In the genomic region with DNA sequence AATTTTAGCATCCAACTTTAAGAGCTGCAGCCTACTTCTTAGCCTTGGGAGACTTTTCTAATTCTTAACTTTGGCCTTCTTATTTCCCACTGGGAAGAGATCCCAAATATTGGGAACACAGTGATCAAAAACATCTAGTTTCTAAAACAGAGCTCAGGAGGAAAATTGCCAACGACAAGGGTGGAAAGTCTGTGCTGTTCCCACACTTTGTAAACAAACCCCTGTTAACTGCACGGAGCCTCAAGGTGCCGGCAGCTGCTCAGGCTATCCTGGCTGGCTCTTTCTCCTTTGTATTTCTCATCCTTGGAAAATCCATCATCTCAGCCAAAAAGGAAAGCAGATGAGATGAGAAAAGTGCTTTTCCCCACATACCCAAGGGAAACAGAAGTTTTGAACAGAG, we compare ENCODE assay signal across 9 mouse cellular contexts.
DNase-seq lines count a peak whose midpoint lies in the region; ATAC-seq and TF ChIP-seq lines count a peak whose summit lies in the region.
"Had no signal": no experiment of that assay in that cellular context is flagged by ENCODE, and none has a peak within 500 bp of the region (broad histone marks: within the 10 kb centered on the region; RNA-seq: fewer than 3 reads in every experiment).

No protein-coding gene starts in this region.

- no peak for TF ChIP-seq CTCF in brain, embryonic 14.5 days (IDR thresholded peaks at IDR 0.05; ENCODE audit: borderline replicate concordance, extremely low read depth, insufficient read depth, insufficient read length)
- no peak for TF ChIP-seq CTCF in lung, postnatal 0 days (IDR thresholded peaks at IDR 0.05)

- TF ChIP-seq POLR2A in limb, embryonic 14.5 days (IDR thresholded peaks at IDR 0.05; ENCODE audit: borderline replicate concordance, extremely low read depth, insufficient read depth, insufficient read length), result no peak
- TF ChIP-seq POLR2A in brain, embryonic 14.5 days (IDR thresholded peaks at IDR 0.05; ENCODE audit: borderline replicate concordance, extremely low read depth, insufficient read depth, insufficient read length, poor library complexity, severe bottlenecking), result no peak

- no peaks in the 10 kb centered on the region for H3K36me3 ChIP-seq in limb, embryonic 14.5 days (ENCODE audit: control insufficient read depth, insufficient read depth, low read length)
- H3K36me3 ChIP-seq in limb, embryonic 10.5 days, result no peaks in the 10 kb centered on the region
- no peaks in the 10 kb centered on the region for H3K36me3 ChIP-seq in lung, postnatal 0 days (ENCODE audit: insufficient read depth, low read length)

- no peak overlapping the region for H3K4me3 ChIP-seq in limb, embryonic 14.5 days (replicated peaks; ENCODE audit: low read length)
- H3K4me3 ChIP-seq in limb, embryonic 10.5 days, result no peak overlapping the region
- H3K4me3 ChIP-seq in lung, postnatal 0 days (ENCODE audit: low read depth, low read length), result no peak overlapping the region
- H3K4me3 ChIP-seq: forebrain, embryonic 13.5 days; myocyte had no signal

- H3K9ac ChIP-seq in limb, embryonic 14.5 days (ENCODE audit: low read depth, low read length, severe bottlenecking), result no peak overlapping the region
- no peak overlapping the region for H3K9ac ChIP-seq in lung, postnatal 0 days (replicated peaks; ENCODE audit: low read depth)
- H3K9ac ChIP-seq: forebrain, embryonic 13.5 days had no signal

- H3K4me2 ChIP-seq in limb, embryonic 14.5 days (replicated peaks; ENCODE audit: low read depth, low read length, severe bottlenecking), result no peak overlapping the region
- no peak overlapping the region for H3K4me2 ChIP-seq in lung, postnatal 0 days (replicated peaks; ENCODE audit: low read depth, low read length)
- H3K4me2 ChIP-seq: forebrain, embryonic 13.5 days had no signal

- no peaks in the 10 kb centered on the region for H3K27me3 ChIP-seq in limb, embryonic 14.5 days (ENCODE audit: control insufficient read depth, insufficient read depth, low read length)
- no peaks in the 10 kb centered on the region for H3K27me3 ChIP-seq in limb, embryonic 10.5 days (ENCODE audit: low read depth, poor library complexity, severe bottlenecking)
- no peaks in the 10 kb centered on the region for H3K27me3 ChIP-seq in lung, postnatal 0 days (replicated peaks; ENCODE audit: insufficient read depth, low read length)
- H3K27me3 ChIP-seq: forebrain, embryonic 13.5 days had no signal

- H3K4me1 ChIP-seq in limb, embryonic 14.5 days (ENCODE audit: control insufficient read depth, insufficient read depth, low read length), result 0 out of 2 replicates have a peak, but pooled peaks cover 2% of the 10 kb centered on the region
- H3K4me1 ChIP-seq in limb, embryonic 10.5 days, result no peaks in the 10 kb centered on the region
- no peaks in the 10 kb centered on the region for H3K4me1 ChIP-seq in lung, postnatal 0 days (ENCODE audit: insufficient read depth, low read depth, low read length)
- H3K4me1 ChIP-seq: forebrain, embryonic 13.5 days had no signal

- ATAC-seq in limb, embryonic 14.5 days (ENCODE audit: low FRiP score, low read depth), result no peak
- ATAC-seq in lung, postnatal 0 days, result peak; percentile 47; the same call in 1 of the 2 replicates
- ATAC-seq: forebrain, embryonic 13.5 days had no signal

- peak; percentile 47; the same call in 1 of the 2 replicates for TF ChIP-seq EP300 in lung, postnatal 0 days (IDR thresholded peaks at IDR 0.05)

- WGBS in limb, embryonic 14.5 days, result 20% methylated on average over 3 of the region's 3 CpGs
- 20% methylated on average over 3 of the region's 3 CpGs for WGBS in limb, embryonic 10.5 days
- WGBS in lung, postnatal 0 days, result 2% methylated on average over 3 of the region's 3 CpGs

- H3K27ac ChIP-seq in limb, embryonic 14.5 days (replicated peaks; ENCODE audit: low read depth, low read length), result no peak overlapping the region
- no peak overlapping the region for H3K27ac ChIP-seq in limb, embryonic 10.5 days
- no peak overlapping the region for H3K27ac ChIP-seq in lung, postnatal 0 days (ENCODE audit: low read length)
- H3K27ac ChIP-seq: forebrain, embryonic 13.5 days had no signal

- peak; percentile 44 for DNase-seq in limb, embryonic 14.5 days (ENCODE audit: low spot score)
- DNase-seq in limb, embryonic 10.5 days (ENCODE audit: low spot score), result no peak
- peak; percentile 13 for DNase-seq in brain, embryonic 14.5 days (ENCODE audit: low read depth)
- DNase-seq in gastrocnemius, postnatal 10 days, result peak; percentile 11
- DNase-seq in lung, postnatal 0 days (ENCODE audit: low spot score), result peak; percentile 9
- DNase-seq in frontal cortex, postnatal 14 days (ENCODE audit: low spot score in 2 of 2), result no peak
- DNase-seq in frontal cortex, postnatal 25 days (ENCODE audit: low spot score in 2 of 2), result no peak

- no peaks in the 10 kb centered on the region for H3K9me3 ChIP-seq in limb, embryonic 14.5 days (ENCODE audit: control insufficient read depth, low read length)
- H3K9me3 ChIP-seq in limb, embryonic 10.5 days (replicated peaks), result no peaks in the 10 kb centered on the region
- H3K9me3 ChIP-seq in lung, postnatal 0 days (ENCODE audit: low read length), result no peaks in the 10 kb centered on the region
- H3K9me3 ChIP-seq: forebrain, embryonic 13.5 days had no signal

Comparison
In these comparisons a context has a peak if more than half of its experiments do, and no peak if none do; other contexts are left out.
1. DNase-seq: peak in limb, embryonic 14.5 days (single experiment), brain, embryonic 14.5 days (single experiment), gastrocnemius, postnatal 10 days (single experiment) and lung, postnatal 0 days (single experiment); none in limb, embryonic 10.5 days (single experiment), frontal cortex, postnatal 14 days (0 of 2) and frontal cortex, postnatal 25 days (0 of 2).